Mouse (Mus musculus) forebrain, embryonic 11.5 days (tissue): ENCODE results near the gene Gm8362. TPM values are rescaled to one million over a fixed set of nuclear protein-coding genes. Genes with fewer than 3 reads are reported as not detected.
A peak's percentile ranks its signal among the peaks of the same experiment; 100 is the strongest.
"Not testable (repeated sequence)": the region's sequence is repeated elsewhere in the genome, so short reads cannot be mapped to it uniquely, and the experiment has no call there.

ENCODE experiments used
- ATAC-seq: fragments of 200-750 bp; cut with Nextera tagmentation; replicated peaks from 2 replicates; pipeline ENCODE4 v1.8.0; 2017; ENCODE audit warnings: moderate TSS enrichment; ENCODE audit not compliant: low FRiP score
- DNase-seq: peaks from one replicate; pipeline ENCODE4 v3.0.0-alpha.2; 2017; ENCODE audit warnings: low spot score
- H3K27ac ChIP-seq: fragments of 300-500 bp; sonication (generic); 2 replicates; pipeline ENCODE4 v1.5.1; 2014; ENCODE audit warnings: low read depth, low read length
- H3K27me3 ChIP-seq: fragments of 300-500 bp; sonication (generic); 2 replicates; pipeline ENCODE4 v1.6.1; 2014; ENCODE audit warnings: mild to moderate bottlenecking, low read length, mixed read lengths; ENCODE audit not compliant: control insufficient read depth, insufficient read depth
- H3K36me3 ChIP-seq: fragments of 300-500 bp; sonication (generic); 2 replicates; pipeline ENCODE4 v1.6.1; 2014; ENCODE audit warnings: mild to moderate bottlenecking, low read length, moderate library complexity, mixed read lengths; ENCODE audit not compliant: control insufficient read depth, insufficient read depth
- H3K4me1 ChIP-seq: fragments of 300-500 bp; sonication (generic); replicated peaks from 2 replicates; pipeline ENCODE4 v1.6.1; 2014; ENCODE audit warnings: low read length, mixed read lengths; ENCODE audit not compliant: control insufficient read depth, insufficient read depth
- H3K4me2 ChIP-seq: fragments of 300-500 bp; sonication (generic); 2 replicates; pipeline ENCODE4 v1.6.1; 2014; ENCODE audit warnings: low read depth, mild to moderate bottlenecking, low read length, moderate library complexity, mixed read lengths; ENCODE audit not compliant: severe bottlenecking
- H3K4me3 ChIP-seq: fragments of 300-500 bp; sonication (generic); 2 replicates; pipeline ENCODE4 v1.5.1; 2014; ENCODE audit warnings: low read depth, low read length
- H3K9ac ChIP-seq: fragments of 300-500 bp; sonication (generic); 2 replicates; pipeline ENCODE4 v1.6.1; 2014; ENCODE audit warnings: low read length
- H3K9me3 ChIP-seq: fragments of 300-500 bp; sonication (generic); 2 replicates; pipeline ENCODE4 v1.6.1; 2016; ENCODE audit warnings: low read length, mixed read lengths; ENCODE audit not compliant: control insufficient read depth
- WGBS: fragments of 180-500 bp; shearing (Covaris S2); extraction: QIAGEN DNeasy Blood & Tissue Kit; methylation state at CpG from one replicate; pipeline ENCODE4 v1.1.7; 2014; 5-methylcytosine and 5-hydroxymethylcytosine counted together
- polyA plus RNA-seq: library from polyadenylated mRNA; unstranded; fragments of >200 nt; fragmentation: Nextera tagmentation; extraction: Ambion mirVana; gene quantifications from 2 replicates; pipeline ENCODE4 v1.2.1, GENCODE M21; 2014

Gene Gm8362
- polyA plus RNA-seq, result not detected in 2 replicates

DNA sequence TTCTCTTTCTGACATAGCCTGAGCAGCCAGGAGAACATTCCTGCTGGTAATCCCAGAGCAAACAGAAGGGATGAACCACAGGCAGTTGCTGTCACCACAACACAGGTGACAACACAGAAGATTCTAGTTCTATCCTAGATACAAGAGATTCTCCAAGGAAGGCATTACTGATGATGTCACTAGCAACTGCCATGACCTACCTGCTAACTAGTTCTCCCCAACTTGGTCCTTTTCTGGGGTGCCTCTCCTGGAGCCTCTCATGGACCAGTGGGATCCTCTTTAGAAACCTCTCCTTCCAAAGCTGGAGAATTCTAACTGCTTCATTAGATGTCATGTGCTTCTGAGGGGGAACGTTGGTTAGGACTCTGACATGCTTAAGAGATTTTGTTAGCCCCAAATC, at the start of gene Gm8362:
Gene Gm8362, minus strand, starts transcription at position 101 of the 400 bp plus-strand sequence.
- H3K4me3 ChIP-seq, DNase-seq, H3K4me1 ChIP-seq, H3K27me3 ChIP-seq, ATAC-seq, H3K36me3 ChIP-seq, H3K9ac ChIP-seq, H3K4me2 ChIP-seq, H3K9me3 ChIP-seq, H3K27ac ChIP-seq: not testable (repeated sequence)
- WGBS, result no CpG with 5 or more reads among the region's 1 CpGs

- H3K27me3 ChIP-seq, H3K9me3 ChIP-seq, H3K4me3 ChIP-seq, H3K36me3 ChIP-seq, DNase-seq, H3K9ac ChIP-seq, ATAC-seq, H3K4me1 ChIP-seq, H3K4me2 ChIP-seq, H3K27ac ChIP-seq: not testable (repeated sequence)
- WGBS, result 96% methylated on average over 3 of the region's 3 CpGs
These were observed 49.1 kb upstream of the Gm8362 start for GRCm38 (mm10) chr14:6823297-6823696.

DNA sequence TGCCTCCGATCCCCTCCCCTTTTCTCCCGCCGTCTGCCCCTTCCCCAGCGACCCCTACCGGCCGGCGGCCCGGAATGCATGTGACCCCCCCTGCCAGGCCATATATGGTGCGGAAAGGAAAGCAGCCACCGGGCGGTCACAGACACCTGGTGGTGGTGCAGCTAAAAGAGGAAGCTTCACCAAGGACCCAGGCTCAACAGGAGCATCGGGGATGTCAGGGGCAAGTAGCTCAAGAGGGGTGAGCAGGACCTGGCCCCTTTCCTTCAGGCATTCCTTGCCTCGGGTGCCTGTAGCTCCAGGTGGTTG, 17.0 kb downstream of the Gm8362 start:
- DNase-seq, H3K36me3 ChIP-seq, H3K4me1 ChIP-seq, H3K9ac ChIP-seq, H3K9me3 ChIP-seq, ATAC-seq, H3K27me3 ChIP-seq, H3K27ac ChIP-seq: not testable (repeated sequence)
- 0% methylated on average over 1 of the region's 13 CpGs for WGBS
- Histone ChIP-seq H3K4me2 (0 out of 2 replicates have a peak overlapping the region, but pooled peaks have one; percentile 8), H3K4me3 (peak overlapping the region; percentile 31; the same call in 1 of the 2 replicates)

- H3K9me3 ChIP-seq, H3K27me3 ChIP-seq, H3K36me3 ChIP-seq, H3K4me1 ChIP-seq, H3K27ac ChIP-seq, ATAC-seq: not testable (repeated sequence)
- under 1% methylated on average over 16 of the region's 67 CpGs for WGBS
- Histone ChIP-seq H3K9ac (peak overlapping the region; percentile 43), H3K4me2 (0 out of 2 replicates have a peak overlapping the region, but pooled peaks have one; percentile 33), H3K4me3 (peak overlapping the region; percentile 31)
- DNase-seq, result peak; percentile 48
These were observed 17.6 kb downstream of the Gm8362 start for GRCm38 (mm10) chr14:6756384-6757230.

GRCm38 (mm10) chr14:6742232-6742631, 32.0 kb downstream of the Gm8362 start, which contains the start of gene Gm3636:
Gene Gm3636, minus strand, starts transcription at chr14:6742332.
- H3K27ac ChIP-seq, DNase-seq, H3K36me3 ChIP-seq, H3K27me3 ChIP-seq, ATAC-seq, H3K9me3 ChIP-seq, H3K4me3 ChIP-seq, H3K9ac ChIP-seq, H3K4me2 ChIP-seq, H3K4me1 ChIP-seq: not testable (repeated sequence)
- WGBS, result no CpG with 5 or more reads among the region's 2 CpGs

DNA sequence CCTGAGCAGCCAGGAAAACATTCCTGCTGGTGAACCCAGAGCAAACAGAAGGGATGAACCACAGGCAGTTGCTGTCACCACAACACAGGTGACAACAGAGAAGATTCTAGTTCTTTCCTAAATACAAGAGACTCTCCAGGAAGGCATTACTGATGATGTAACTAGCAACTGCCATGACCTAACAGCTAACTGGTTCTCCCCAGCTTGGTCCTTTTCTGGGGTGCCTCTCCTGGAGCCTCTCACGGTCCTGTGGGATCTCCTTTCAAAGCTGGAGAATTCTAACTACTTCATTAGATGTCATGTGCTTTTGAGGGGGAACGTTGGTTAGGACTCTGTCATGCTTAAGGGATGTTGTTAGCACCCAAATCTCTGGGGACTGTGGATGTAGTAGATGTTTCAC, 54.1 kb downstream of the Gm8362 start, which contains the start of gene Gm8050:
Gene Gm8050, minus strand, starts transcription at position 101 of the 400 bp plus-strand sequence.
- not testable (repeated sequence) for H3K27ac ChIP-seq, ATAC-seq, H3K9me3 ChIP-seq, DNase-seq, H3K27me3 ChIP-seq, H3K36me3 ChIP-seq, H3K4me3 ChIP-seq, H3K4me1 ChIP-seq, H3K4me2 ChIP-seq, H3K9ac ChIP-seq
- no CpG with 5 or more reads among the region's 2 CpGs for WGBS

Other genes starting within 250 kb of the Gm8362 start
- gene Gm8356, start 237.1 kb downstream of the Gm8362 start, polyA plus RNA-seq, result not detected in 2 replicates
- gene Gm3629, start 183.8 kb downstream of the Gm8362 start, polyA plus RNA-seq, result 0.56 TPM in 1 of 2 replicates, not detected in the other
- not detected in 2 replicates for gene Gm3460, start 152.0 kb downstream of the Gm8362 start, polyA plus RNA-seq
- not detected in 2 replicates for gene Gm10251, start 90.2 kb downstream of the Gm8362 start, polyA plus RNA-seq
- not detected in 2 replicates for gene Gm8050, start 54.2 kb downstream of the Gm8362 start, polyA plus RNA-seq
- 7.0 and 7.2 TPM in 2 replicates for gene Gm3636, start 32.1 kb downstream of the Gm8362 start, polyA plus RNA-seq
- not detected in 2 replicates for gene Gm3642, start 65.9 kb upstream of the Gm8362 start, polyA plus RNA-seq
- 1.3 and 1.4 TPM in 2 replicates for gene Gm3667, start 115.6 kb upstream of the Gm8362 start, polyA plus RNA-seq
- gene Gm6356, start 199.4 kb upstream of the Gm8362 start, polyA plus RNA-seq, result not detected in 2 replicates